Mouse (Mus musculus) kidney, postnatal 0 days (tissue): ENCODE results near the gene Gm20388. TPM values are rescaled to one million over a fixed set of nuclear protein-coding genes. Genes with fewer than 3 reads are reported as not detected.
A peak's percentile ranks its signal among the peaks of the same experiment; 100 is the strongest.

Experiments
- ATAC-seq: fragments of 200-750 bp; cut with Nextera tagmentation; replicated peaks from 2 replicates; pipeline ENCODE4 v1.8.0; 2017; ENCODE audit warnings: low read depth, moderate number of reproducible peaks, moderate TSS enrichment, moderate library complexity; ENCODE audit not compliant: low FRiP score
- DNase-seq: peaks from one replicate; pipeline ENCODE4 v3.0.0-alpha.2; 2016; ENCODE audit warnings: low spot score
- H3K27ac ChIP-seq: fragments of 300-500 bp; sonication (generic); 2 replicates; pipeline ENCODE4 v1.5.1; 2014; ENCODE audit warnings: mild to moderate bottlenecking
- H3K27me3 ChIP-seq: fragments of 300-500 bp; sonication (generic); 2 replicates; pipeline ENCODE4 v1.6.1; 2014; ENCODE audit warnings: low read length, mixed read lengths; ENCODE audit not compliant: insufficient read depth
- H3K36me3 ChIP-seq: fragments of 300-500 bp; sonication (generic); 2 replicates; pipeline ENCODE4 v1.6.1; 2014; ENCODE audit warnings: low read length, mixed read lengths; ENCODE audit not compliant: insufficient read depth
- H3K4me1 ChIP-seq: fragments of 300-500 bp; sonication (generic); replicated peaks from 2 replicates; pipeline ENCODE4 v1.6.1; 2014; ENCODE audit warnings: antibody characterized with exemption, low read length, mixed read lengths; ENCODE audit not compliant: insufficient read depth
- H3K4me2 ChIP-seq: fragments of 300-500 bp; sonication (generic); 2 replicates; pipeline ENCODE4 v1.6.1; 2014; ENCODE audit warnings: mild to moderate bottlenecking, low read length, moderate library complexity, mixed read lengths
- H3K4me3 ChIP-seq: fragments of 300-500 bp; sonication (generic); replicated peaks from 2 replicates; pipeline ENCODE4 v1.5.1; 2014; ENCODE audit warnings: low read depth, low read length
- H3K9ac ChIP-seq: fragments of 300-500 bp; sonication (generic); 2 replicates; pipeline ENCODE4 v1.6.1; 2014; ENCODE audit warnings: low read depth, low read length
- H3K9me3 ChIP-seq: fragments of 300-500 bp; sonication (generic); replicated peaks from 2 replicates; pipeline ENCODE4 v1.6.1; 2016; ENCODE audit warnings: low read length, inconsistent platforms, mixed read lengths
- CTCF ChIP-seq: IDR thresholded peaks from 2 replicates; pipeline ENCODE4 v1.5.1; 2016; ENCODE audit warnings: antibody characterized with exemption, low read depth, mild to moderate bottlenecking, moderate library complexity
- WGBS: fragments of 180-500 bp; shearing (Covaris S2); extraction: QIAGEN DNeasy Blood & Tissue Kit; methylation state at CpG from one replicate; pipeline ENCODE4 v1.1.7; 2014; 5-methylcytosine and 5-hydroxymethylcytosine counted together
- polyA plus RNA-seq: library from polyadenylated mRNA; unstranded; fragments of >200 nt; fragmentation: Nextera tagmentation; extraction: Ambion mirVana; gene quantifications from 2 replicates; pipeline ENCODE4 v1.2.1, GENCODE M21; 2015

Gm20388 gene
- polyA plus RNA-seq, 1 experiment from 2014 or later = not detected

DNA sequence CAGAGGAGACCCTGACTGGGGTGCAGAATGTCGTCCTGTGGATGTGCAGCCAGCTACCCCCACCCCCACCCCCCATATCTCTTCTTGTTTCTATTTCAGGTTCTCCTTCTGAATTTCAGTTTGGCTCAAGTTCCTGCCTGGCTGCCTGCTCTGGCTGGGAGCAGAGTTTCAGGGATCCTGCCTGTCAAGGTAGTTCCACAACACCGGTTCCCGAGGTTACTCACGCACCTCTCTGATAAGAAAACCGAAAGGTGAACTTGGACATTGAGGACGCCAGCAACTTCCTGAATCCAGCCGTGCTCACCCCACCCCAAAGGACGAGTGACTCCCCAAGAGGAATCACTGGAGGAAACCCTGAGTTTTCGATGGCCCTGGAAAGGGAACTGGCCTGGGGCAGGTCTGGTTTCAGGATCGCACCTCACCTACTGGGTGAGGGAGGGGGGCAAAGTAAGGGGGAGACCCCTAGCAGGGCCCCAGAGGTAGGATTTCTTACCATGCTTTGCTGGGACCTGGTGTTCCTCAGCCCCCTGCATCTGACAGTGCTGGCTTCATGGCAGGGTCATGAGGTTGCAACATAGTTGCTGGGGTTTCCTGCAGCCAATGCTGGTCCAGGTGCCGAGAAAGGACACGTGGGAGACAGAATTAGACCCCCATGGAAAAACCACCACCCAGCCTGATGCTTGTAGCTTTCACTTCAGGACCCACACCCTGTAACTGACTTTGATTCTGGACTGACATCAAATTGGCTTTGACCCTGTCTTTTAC is 858.0 kb downstream of the Gm20388 start:
- DNase-seq (no peak), ATAC-seq (no peak)
- WGBS = 46% methylated on average over 12 of the region's 12 CpGs
- no peak for TF ChIP-seq CTCF
- no peaks in the 10 kb centered on the region for H3K4me1 ChIP-seq
- no peaks in the 10 kb centered on the region for H3K9me3 ChIP-seq
- H3K36me3 ChIP-seq = no peaks in the 10 kb centered on the region
- no peak overlapping the region for H3K4me2 ChIP-seq
- no peak overlapping the region for H3K27ac ChIP-seq
- H3K4me3 ChIP-seq = no peak overlapping the region
- no peaks in the 10 kb centered on the region for H3K27me3 ChIP-seq
- no peak overlapping the region for H3K9ac ChIP-seq

DNA sequence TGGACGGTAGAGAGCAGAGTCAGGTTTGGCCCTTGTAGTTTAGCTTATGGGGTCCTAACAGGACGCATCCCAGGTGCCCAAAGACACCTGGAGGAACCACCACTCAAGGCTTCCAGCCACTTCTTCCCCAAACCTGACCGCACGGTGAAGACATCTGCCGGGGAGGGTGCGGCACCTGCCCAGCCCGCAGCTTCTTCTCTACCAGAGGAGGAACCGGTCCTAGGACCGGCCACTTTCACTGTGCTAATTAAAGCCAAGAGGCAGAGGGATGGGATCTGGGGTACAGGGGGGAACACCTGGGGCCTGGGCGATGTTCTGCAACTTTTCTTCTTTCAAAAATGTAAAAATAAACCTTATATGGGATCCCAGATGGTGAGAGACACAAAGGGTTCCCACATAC is 866.5 kb downstream of the Gm20388 start:
- no peak overlapping the region for H3K9ac ChIP-seq
- H3K9me3 ChIP-seq = no peaks in the 10 kb centered on the region
- no peaks in the 10 kb centered on the region for H3K4me1 ChIP-seq
- no peaks in the 10 kb centered on the region for H3K36me3 ChIP-seq
- DNase-seq (no peak), ATAC-seq (no peak)
- no peak overlapping the region for H3K27ac ChIP-seq
- no peak overlapping the region for H3K4me2 ChIP-seq
- WGBS = 89% methylated on average over 10 of the region's 10 CpGs
- no peak for TF ChIP-seq CTCF
- no peaks in the 10 kb centered on the region for H3K27me3 ChIP-seq
- H3K4me3 ChIP-seq = no peak overlapping the region

DNA sequence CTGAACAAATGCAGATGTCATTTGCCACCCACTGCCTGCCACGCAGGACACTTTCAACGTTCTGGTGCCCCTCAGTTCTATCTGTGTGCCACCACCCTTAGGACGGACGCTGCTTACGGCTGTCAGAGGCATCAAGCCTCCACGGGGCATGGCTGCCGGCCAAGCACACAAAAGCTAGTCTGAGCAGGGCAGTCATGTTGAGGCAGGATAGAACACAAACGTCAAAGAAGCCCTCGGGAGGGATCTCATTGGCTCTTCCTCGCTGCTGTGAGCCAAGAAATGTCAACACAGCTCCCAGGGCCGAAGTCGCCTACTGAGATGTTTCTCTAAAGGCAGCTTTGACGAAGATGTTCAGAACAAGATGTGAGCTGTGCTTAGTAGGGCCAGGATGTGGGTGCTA is 867.1 kb downstream of the Gm20388 start:
- H3K27me3 ChIP-seq = no peaks in the 10 kb centered on the region
- WGBS = 61% methylated on average over 13 of the region's 13 CpGs
- TF ChIP-seq CTCF = no peak
- no peak overlapping the region for H3K4me2 ChIP-seq
- no peak overlapping the region for H3K4me3 ChIP-seq
- no peak overlapping the region for H3K9ac ChIP-seq
- ATAC-seq = no peak
- no peaks in the 10 kb centered on the region for H3K36me3 ChIP-seq
- H3K9me3 ChIP-seq = no peaks in the 10 kb centered on the region
- H3K27ac ChIP-seq = no peak overlapping the region
- DNase-seq = no peak
- H3K4me1 ChIP-seq = no peaks in the 10 kb centered on the region

DNA sequence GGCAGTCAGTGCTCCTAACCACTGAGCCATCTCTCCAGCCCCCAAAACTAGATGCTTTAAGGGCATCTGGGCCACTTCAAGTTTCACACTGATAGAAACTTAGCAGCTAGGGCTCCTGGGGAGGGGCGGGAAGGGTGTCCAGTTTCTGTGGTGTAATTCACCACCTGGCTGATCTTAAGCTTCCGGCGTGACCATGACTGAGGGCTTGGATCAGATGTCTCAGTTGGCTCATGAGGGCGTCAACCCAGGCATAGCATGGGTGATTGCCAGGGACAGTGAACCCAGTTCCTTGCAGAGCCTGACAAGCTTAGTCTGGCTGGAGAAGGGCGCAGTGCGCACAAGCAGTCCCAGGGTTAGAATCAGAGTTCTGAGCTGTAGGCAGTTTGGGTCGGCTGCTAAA is 868.5 kb downstream of the Gm20388 start:
- Histone ChIP-seq H3K27ac (no peak overlapping the region), H3K9me3 (no peaks in the 10 kb centered on the region), H3K9ac (no peak overlapping the region), H3K4me2 (no peak overlapping the region), H3K4me3 (no peak overlapping the region), H3K4me1 (no peaks in the 10 kb centered on the region), H3K27me3 (no peaks in the 10 kb centered on the region), H3K36me3 (no peaks in the 10 kb centered on the region)
- no peak for ATAC-seq
- no peak for DNase-seq
- TF ChIP-seq CTCF = no peak
- WGBS = 67% methylated on average over 7 of the region's 7 CpGs

DNA sequence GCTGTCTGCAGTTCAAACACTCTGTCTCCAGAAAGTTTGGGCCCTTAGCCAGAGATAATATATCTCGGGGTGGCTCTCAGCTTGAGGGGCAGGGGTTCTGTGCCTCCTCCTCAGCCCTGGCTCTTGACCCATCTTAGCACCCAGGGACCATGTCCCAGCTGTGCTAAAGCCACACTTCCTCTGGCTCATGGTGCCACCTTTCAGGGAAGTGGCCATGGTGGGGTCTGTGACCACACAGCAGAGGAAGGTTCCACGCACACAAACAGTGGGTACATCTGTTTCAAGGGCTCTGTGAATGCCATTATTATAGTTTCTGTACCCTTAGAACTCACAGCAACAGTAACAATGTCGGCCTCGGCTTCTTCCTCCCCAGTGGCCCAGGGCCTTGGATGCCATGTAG is 873.1 kb downstream of the Gm20388 start:
- Histone ChIP-seq H3K4me1 (no peaks in the 10 kb centered on the region), H3K9me3 (no peaks in the 10 kb centered on the region), H3K4me3 (no peak overlapping the region), H3K4me2 (no peak overlapping the region), H3K27ac (no peak overlapping the region), H3K9ac (no peak overlapping the region), H3K27me3 (no peaks in the 10 kb centered on the region), H3K36me3 (no peaks in the 10 kb centered on the region)
- ATAC-seq = no peak
- no peak for DNase-seq
- WGBS = 85% methylated on average over 4 of the region's 4 CpGs
- TF ChIP-seq CTCF = no peak

DNA sequence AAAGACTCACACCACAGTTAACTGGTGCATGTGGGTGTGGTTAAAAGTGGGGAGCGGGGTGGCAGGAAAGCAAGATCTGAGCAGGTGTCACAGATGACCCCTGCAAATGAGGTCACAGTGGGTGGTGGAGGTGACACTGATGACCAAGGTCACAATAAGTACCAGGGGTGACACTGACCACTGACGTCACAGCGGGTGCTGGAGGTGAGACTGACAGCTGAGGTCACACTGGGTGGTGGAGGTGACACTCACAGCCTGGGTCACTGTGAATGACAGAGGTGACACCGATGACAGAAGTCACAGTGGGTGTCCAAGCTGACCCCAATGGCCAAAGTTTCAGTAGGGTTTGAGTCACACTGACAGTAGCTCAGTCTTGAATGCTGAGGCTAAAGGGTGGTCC is 876.1 kb downstream of the Gm20388 start:
- no peak for TF ChIP-seq CTCF
- H3K36me3 ChIP-seq = no peaks in the 10 kb centered on the region
- no peaks in the 10 kb centered on the region for H3K4me1 ChIP-seq
- no peak overlapping the region for H3K27ac ChIP-seq
- H3K27me3 ChIP-seq = no peaks in the 10 kb centered on the region
- WGBS = 91% methylated on average over 4 of the region's 4 CpGs
- no peak overlapping the region for H3K4me2 ChIP-seq
- H3K9me3 ChIP-seq = no peaks in the 10 kb centered on the region
- H3K4me3 ChIP-seq = no peak overlapping the region
- ATAC-seq (no peak), DNase-seq (no peak)
- H3K9ac ChIP-seq = no peak overlapping the region

DNA sequence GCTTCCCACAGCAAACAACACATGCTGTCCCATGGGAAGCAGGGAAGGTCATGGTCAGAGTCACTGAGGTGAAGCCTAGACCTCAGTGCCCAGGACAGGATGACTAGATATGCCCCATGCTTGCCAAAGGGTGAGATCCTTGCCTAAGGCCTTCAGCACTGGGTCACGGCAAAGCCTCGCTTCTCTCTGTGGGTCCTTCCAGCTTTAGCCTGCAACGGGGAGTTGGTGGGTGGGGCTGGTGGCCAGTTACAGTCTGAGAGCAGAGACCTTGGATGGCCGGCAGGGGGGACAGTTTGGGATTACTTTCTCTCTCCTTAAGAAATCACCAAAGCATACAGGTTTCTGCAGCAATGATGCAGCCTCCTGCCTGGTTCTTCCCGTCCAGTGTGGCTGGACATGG is 877.0 kb downstream of the Gm20388 start:
- H3K9ac ChIP-seq = no peak overlapping the region
- TF ChIP-seq CTCF = peak; percentile 32; the same call in 1 of the 2 replicates
- no peak overlapping the region for H3K27ac ChIP-seq
- ATAC-seq (no peak), DNase-seq (peak; percentile 25)
- H3K4me1 ChIP-seq = no peaks in the 10 kb centered on the region
- no peak overlapping the region for H3K4me3 ChIP-seq
- H3K4me2 ChIP-seq = no peak overlapping the region
- no peaks in the 10 kb centered on the region for H3K36me3 ChIP-seq
- 24% methylated on average over 5 of the region's 5 CpGs for WGBS
- H3K27me3 ChIP-seq = no peaks in the 10 kb centered on the region
- H3K9me3 ChIP-seq = no peaks in the 10 kb centered on the region
